Mouse (Mus musculus) testis, adult 2 months (tissue): ENCODE measurements around the gene Atp5g1. TPM values are rescaled to one million over a fixed set of nuclear protein-coding genes. Genes with fewer than 3 reads are reported as not detected.

Source experiments
- H3K27ac ChIP-seq: fragments of 200-500 bp; 2 replicates; pipeline ENCODE4 v1.5.1; 2012; ENCODE audit warnings: low read depth, low read length; ENCODE audit not compliant: control insufficient read depth, insufficient read depth
- H3K27me3 ChIP-seq: fragments of 200-500 bp; 2 replicates; pipeline ENCODE4 v1.6.1; 2012; ENCODE audit warnings: mild to moderate bottlenecking, low read length, moderate library complexity; ENCODE audit not compliant: control insufficient read depth, insufficient read depth
- H3K36me3 ChIP-seq: fragments of 200-500 bp; 2 replicates; pipeline ENCODE4 v1.6.1; 2012; ENCODE audit warnings: mild to moderate bottlenecking, low read length; ENCODE audit not compliant: control insufficient read depth, insufficient read depth
- H3K4me1 ChIP-seq: fragments of 200-500 bp; 2 replicates; pipeline ENCODE4 v1.6.1; 2012; ENCODE audit warnings: low read length; ENCODE audit not compliant: control insufficient read depth, insufficient read depth
- H3K4me3 ChIP-seq: fragments of 200-500 bp; 2 replicates; pipeline ENCODE4 v1.5.1; 2012; ENCODE audit warnings: low read depth, mild to moderate bottlenecking, low read length, moderate library complexity, mixed read lengths; ENCODE audit not compliant: control insufficient read depth
- CTCF ChIP-seq: fragments of 200-500 bp; IDR thresholded peaks from 2 replicates; pipeline ENCODE4 v1.5.1; 2012; ENCODE audit warnings: low read depth, mild to moderate bottlenecking, inconsistent platforms, low read length, moderate library complexity; ENCODE audit not compliant: control insufficient read depth, insufficient read depth, insufficient replicate concordance
- POLR2A ChIP-seq: fragments of 200-500 bp; IDR thresholded peaks from 2 replicates; pipeline ENCODE4 v1.6.1; 2012; ENCODE audit warnings: low read depth, mild to moderate bottlenecking, inconsistent platforms, low read length, moderate library complexity; ENCODE audit not compliant: control insufficient read depth
- polyA plus RNA-seq: library from polyadenylated mRNA; depleted of rRNA; stranded (reverse); fragments of >200 nt; gene quantifications from 2 replicates; pipeline ENCODE4 v1.2.3, GENCODE M21; 2012; rRNA removed

The Atp5g1 gene
- polyA plus RNA-seq, 1 experiment: 234 TPM

DNA sequence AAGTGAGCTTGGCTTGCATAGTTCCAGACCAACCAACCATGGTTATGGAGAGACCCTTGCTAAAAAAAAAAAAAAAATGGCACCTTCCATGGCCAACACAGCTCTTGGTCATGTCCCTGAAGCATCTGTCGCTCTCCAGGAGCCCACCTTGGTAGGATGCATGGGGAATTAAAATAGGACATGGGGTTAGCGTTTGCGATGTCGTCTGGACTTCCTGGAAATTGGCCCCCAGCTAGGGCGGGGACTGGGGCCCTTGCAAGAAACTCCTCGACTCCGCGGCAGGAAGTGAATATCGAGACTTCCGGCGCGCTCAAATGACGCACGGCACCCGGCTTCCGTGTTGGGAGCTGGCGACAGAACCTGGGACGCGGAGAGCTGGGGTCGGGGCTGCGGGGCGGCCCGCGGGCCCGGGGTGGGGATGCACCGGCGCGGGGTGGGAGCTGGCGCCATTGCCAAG lies 40.8 kb downstream of the Atp5g1 start, which contains the start of gene Snf8:
Snf8 (plus strand) TSS at position 290 of the 457 bp plus-strand sequence.
- Histone ChIP-seq H3K27me3 (no peaks in the 10 kb centered on the region), H3K4me1 (peaks cover 2% of the 10 kb centered on the region; the same call in 1 of the 2 replicates), H3K27ac (peak within 1 kb of the TSS; percentile 40), H3K36me3 (no peaks in the 10 kb centered on the region; the same call in none of the 2 replicates), H3K4me3 (peak within 1 kb of the TSS; percentile 93)
- TF ChIP-seq CTCF (no peak), POLR2A (peak; percentile 40; the same call in 1 of the 2 replicates)

DNA sequence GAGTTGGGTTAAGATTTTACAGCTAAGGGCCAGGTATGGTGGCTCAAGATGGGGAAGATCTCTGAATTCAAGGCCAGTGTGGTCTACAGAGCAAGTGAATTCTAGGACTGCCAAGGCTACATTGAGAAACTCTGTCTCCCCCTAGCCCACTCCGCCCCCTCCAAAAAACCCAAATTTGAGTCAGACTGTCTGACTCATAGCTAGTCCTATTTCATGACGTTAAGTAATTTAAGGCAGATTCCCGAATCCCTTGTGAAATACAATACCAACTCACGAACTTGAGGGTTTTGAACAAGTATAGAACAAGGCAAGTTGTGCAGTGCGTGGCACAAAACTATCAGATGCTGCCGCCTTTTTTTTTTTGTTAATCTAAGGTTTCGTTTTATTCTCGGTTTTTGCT lies 41.4 kb downstream of the Atp5g1 start:
- no peak for TF ChIP-seq CTCF
- no peak for TF ChIP-seq POLR2A
- Histone ChIP-seq H3K4me1 (peaks cover 2% of the 10 kb centered on the region; the same call in 1 of the 2 replicates), H3K36me3 (no peaks in the 10 kb centered on the region; the same call in 1 of the 2 replicates), H3K27ac (peak overlapping the region; percentile 9), H3K27me3 (no peaks in the 10 kb centered on the region), H3K4me3 (peak overlapping the region; percentile 93)

GRCm38 (mm10) chr11:96033264-96033663 lies 42.2 kb downstream of the Atp5g1 start:
- TF ChIP-seq POLR2A: no peak
- TF ChIP-seq CTCF: no peak
- H3K4me1 ChIP-seq: peaks cover 2% of the 10 kb centered on the region; the same call in 1 of the 2 replicates

GRCm38 (mm10) chr11:96031701-96032100 lies 43.8 kb downstream of the Atp5g1 start:
- TF ChIP-seq CTCF (no peak), POLR2A (no peak)
- Histone ChIP-seq H3K4me1 (peaks cover 2% of the 10 kb centered on the region; the same call in 1 of the 2 replicates), H3K36me3 (no peaks in the 10 kb centered on the region), H3K27me3 (no peaks in the 10 kb centered on the region), H3K4me3 (no peak overlapping the region), H3K27ac (no peak overlapping the region)

More at GRCm38 (mm10) chr11:96033264-96033663, 42.2 kb downstream of the Atp5g1 start:
- Histone ChIP-seq H3K27me3 (no peaks in the 10 kb centered on the region), H3K36me3 (no peaks in the 10 kb centered on the region; the same call in 1 of the 2 replicates), H3K27ac (no peak overlapping the region), H3K4me3 (no peak overlapping the region)

GRCm38 (mm10) chr11:96030571-96030970 lies 44.9 kb downstream of the Atp5g1 start:
- TF ChIP-seq CTCF (no peak), POLR2A (no peak)
- Histone ChIP-seq H3K4me1 (peaks cover 2% of the 10 kb centered on the region; the same call in 1 of the 2 replicates), H3K4me3 (no peak overlapping the region), H3K27me3 (no peaks in the 10 kb centered on the region), H3K36me3 (no peaks in the 10 kb centered on the region), H3K27ac (no peak overlapping the region)

DNA sequence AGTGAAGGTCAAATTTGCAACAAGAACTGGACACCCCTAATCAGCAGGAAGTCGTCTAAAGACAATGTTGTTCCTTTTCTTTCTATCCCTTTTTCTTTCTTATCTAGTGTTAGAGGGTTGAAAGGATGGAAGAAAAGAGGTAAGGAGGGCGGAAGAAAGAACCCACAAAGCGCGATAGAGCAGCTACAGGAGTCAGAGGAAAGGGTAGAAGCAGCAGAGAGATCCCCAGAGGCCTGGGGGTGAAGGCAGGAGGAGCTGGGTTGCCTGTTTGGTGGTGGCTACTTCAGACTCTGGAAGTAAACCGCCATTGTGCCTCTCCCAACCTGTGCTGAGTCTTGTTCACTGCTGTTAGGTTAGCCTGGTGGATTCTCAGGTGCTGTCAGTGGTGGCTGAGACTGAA lies 47.3 kb downstream of the Atp5g1 start:
- Histone ChIP-seq H3K36me3 (no peaks in the 10 kb centered on the region), H3K27me3 (no peaks in the 10 kb centered on the region), H3K4me3 (peak overlapping the region; percentile 72), H3K27ac (no peak overlapping the region), H3K4me1 (no peaks in the 10 kb centered on the region)
- TF ChIP-seq CTCF (no peak), POLR2A (no peak)

GRCm38 (mm10) chr11:96020622-96021021 lies 54.8 kb downstream of the Atp5g1 start:
- H3K36me3 ChIP-seq: no peaks in the 10 kb centered on the region
- no peaks in the 10 kb centered on the region for H3K4me1 ChIP-seq
- H3K27me3 ChIP-seq: no peaks in the 10 kb centered on the region
- no peak overlapping the region for H3K27ac ChIP-seq
- TF ChIP-seq POLR2A (no peak), CTCF (no peak)
- H3K4me3 ChIP-seq: no peak overlapping the region

Other genes starting within 250 kb of the Atp5g1 start
- gene Gngt2, start 238.5 kb downstream of the Atp5g1 start, polyA plus RNA-seq: 0.41 and 0.49 TPM in 2 replicates
- gene Abi3, start 233.2 kb downstream of the Atp5g1 start, polyA plus RNA-seq: 0.58 and 0.93 TPM in 2 replicates
- gene B4galnt2, start 160.8 kb downstream of the Atp5g1 start, polyA plus RNA-seq: 0.35 and 0.77 TPM in 2 replicates
- gene Igf2bp1, start 69.7 kb downstream of the Atp5g1 start, polyA plus RNA-seq: 6.5 and 8.1 TPM in 2 replicates
- 2.2 and 2.6 TPM in 2 replicates for gene Gip, start 51.1 kb downstream of the Atp5g1 start, polyA plus RNA-seq
- 51.8 and 56.4 TPM in 2 replicates for gene Snf8, start 40.8 kb downstream of the Atp5g1 start, polyA plus RNA-seq
- 19.1 and 21.2 TPM in 2 replicates for gene Ube2z, start 10.3 kb downstream of the Atp5g1 start, polyA plus RNA-seq
- 0.08 and 0.15 TPM in 2 replicates for gene Calcoco2, start 36.3 kb upstream of the Atp5g1 start, polyA plus RNA-seq
- gene Ttll6, start 58.1 kb upstream of the Atp5g1 start, polyA plus RNA-seq: 90.4 and 94.5 TPM in 2 replicates
- gene Hoxb13, start 118.6 kb upstream of the Atp5g1 start, polyA plus RNA-seq: 0.04 TPM in 2 replicates
- 0.36 and 1.0 TPM in 2 replicates for gene Hoxb9, start 195.8 kb upstream of the Atp5g1 start, polyA plus RNA-seq
- 0.11 and 6.9 TPM in 2 replicates for gene Hoxb8, start 206.2 kb upstream of the Atp5g1 start, polyA plus RNA-seq
- gene Hoxb7, start 211.0 kb upstream of the Atp5g1 start, polyA plus RNA-seq: 1.6 TPM in 1 of 2 replicates, not detected in the other
- gene Hoxb6, start 216.8 kb upstream of the Atp5g1 start, polyA plus RNA-seq: 0.15 and 3.4 TPM in 2 replicates
- gene Hoxb5, start 227.7 kb upstream of the Atp5g1 start, polyA plus RNA-seq: 0.14 and 0.67 TPM in 2 replicates
- 0.07 and 1.3 TPM in 2 replicates for gene Hoxb4, start 242.6 kb upstream of the Atp5g1 start, polyA plus RNA-seq
- gene Hoxb3, start 247.7 kb upstream of the Atp5g1 start, polyA plus RNA-seq: 5.6 and 6.7 TPM in 2 replicates